Mouse (Mus musculus): ENCODE results near the gene Wrap73. TPM values are rescaled to one million over a fixed set of nuclear protein-coding genes. Genes with fewer than 3 reads are reported as not detected.
A peak's percentile ranks its signal among the peaks of the same experiment; 100 is the strongest.

Wrap73 gene
- polyA plus RNA-seq, 1 experiment from 2014 or later, result 47.2 TPM

- Histone ChIP-seq H3K9me3 (replicated peaks) (no peaks in the 10 kb centered on the region), H3K36me3 (no peaks in the 10 kb centered on the region), H3K4me1 (peaks cover 19% of the 10 kb centered on the region), H3K27ac (replicated peaks) (no peak overlapping the region), H3K4me3 (no peak overlapping the region), H3K27me3 (ENCODE audit: low read depth, poor library complexity, severe bottlenecking) (peaks cover 88% of the 10 kb centered on the region)
- WGBS, result 87% methylated on average over 9 of the region's 9 CpGs
- DNase-seq (ENCODE audit: low spot score), result no peak
Observed at GRCm38 (mm10) chr4:154119208-154119607, 23.0 kb upstream of the Wrap73 start.

- Histone ChIP-seq H3K27ac (replicated peaks) (no peak overlapping the region), H3K4me3 (no peak overlapping the region), H3K4me1 (peaks cover 13% of the 10 kb centered on the region), H3K36me3 (no peaks in the 10 kb centered on the region), H3K9me3 (replicated peaks) (no peaks in the 10 kb centered on the region), H3K27me3 (ENCODE audit: low read depth, poor library complexity, severe bottlenecking) (peaks cover 81% of the 10 kb centered on the region)
- DNase-seq (ENCODE audit: low spot score), result no peak
- WGBS, result 80% methylated on average over 11 of the region's 11 CpGs
Observed at GRCm38 (mm10) chr4:154121800-154122199, 20.4 kb upstream of the Wrap73 start.

- Histone ChIP-seq H3K9me3 (replicated peaks) (no peaks in the 10 kb centered on the region), H3K4me1 (peaks cover 13% of the 10 kb centered on the region), H3K36me3 (no peaks in the 10 kb centered on the region), H3K4me3 (no peak overlapping the region), H3K27ac (replicated peaks) (no peak overlapping the region), H3K27me3 (ENCODE audit: low read depth, poor library complexity, severe bottlenecking) (peaks cover 82% of the 10 kb centered on the region)
- 81% methylated on average over 7 of the region's 7 CpGs for WGBS
- no peak for DNase-seq (ENCODE audit: low spot score)
Observed at GRCm38 (mm10) chr4:154122374-154122773, 19.8 kb upstream of the Wrap73 start.

- WGBS, result 81% methylated on average over 6 of the region's 6 CpGs
- no peaks in the 10 kb centered on the region for H3K9me3 ChIP-seq (replicated peaks)
- H3K36me3 ChIP-seq, result no peaks in the 10 kb centered on the region
- H3K4me1 ChIP-seq, result peaks cover 9% of the 10 kb centered on the region
- H3K27ac ChIP-seq (replicated peaks), result no peak overlapping the region
- no peak for DNase-seq (ENCODE audit: low spot score)
- H3K27me3 ChIP-seq (ENCODE audit: low read depth, poor library complexity, severe bottlenecking), result peaks cover 78% of the 10 kb centered on the region
- no peak overlapping the region for H3K4me3 ChIP-seq
Observed at GRCm38 (mm10) chr4:154123553-154123952, 18.6 kb upstream of the Wrap73 start.

- Histone ChIP-seq H3K9me3 (replicated peaks) (no peaks in the 10 kb centered on the region), H3K27ac (replicated peaks) (no peak overlapping the region), H3K4me1 (no peaks in the 10 kb centered on the region), H3K4me3 (no peak overlapping the region), H3K36me3 (no peaks in the 10 kb centered on the region), H3K27me3 (ENCODE audit: low read depth, poor library complexity, severe bottlenecking) (peaks cover 81% of the 10 kb centered on the region)
- WGBS, result 76% methylated on average over 5 of the region's 5 CpGs
- DNase-seq (ENCODE audit: low spot score), result no peak
Observed at GRCm38 (mm10) chr4:154125202-154125601, 17.0 kb upstream of the Wrap73 start.

- 82% methylated on average over 3 of the region's 3 CpGs for WGBS
- H3K36me3 ChIP-seq, result no peaks in the 10 kb centered on the region
- no peaks in the 10 kb centered on the region for H3K9me3 ChIP-seq (replicated peaks)
- H3K4me1 ChIP-seq, result no peaks in the 10 kb centered on the region
- H3K4me3 ChIP-seq, result no peak overlapping the region
- DNase-seq (ENCODE audit: low spot score), result no peak
- no peak overlapping the region for H3K27ac ChIP-seq (replicated peaks)
- peaks cover 67% of the 10 kb centered on the region for H3K27me3 ChIP-seq (ENCODE audit: low read depth, poor library complexity, severe bottlenecking)
Observed at GRCm38 (mm10) chr4:154127273-154127672, 14.9 kb upstream of the Wrap73 start.

- Histone ChIP-seq H3K27me3 (ENCODE audit: low read depth, poor library complexity, severe bottlenecking) (peaks cover 61% of the 10 kb centered on the region), H3K9me3 (replicated peaks) (no peaks in the 10 kb centered on the region), H3K27ac (replicated peaks) (no peak overlapping the region), H3K36me3 (no peaks in the 10 kb centered on the region), H3K4me1 (no peaks in the 10 kb centered on the region), H3K4me3 (no peak overlapping the region)
- DNase-seq (ENCODE audit: low spot score), result no peak
Observed at GRCm38 (mm10) chr4:154129950-154130349, 12.2 kb upstream of the Wrap73 start.

- no peak for DNase-seq (ENCODE audit: low spot score)
- 85% methylated on average over 4 of the region's 4 CpGs for WGBS
- peaks cover 69% of the 10 kb centered on the region for H3K27me3 ChIP-seq (ENCODE audit: low read depth, poor library complexity, severe bottlenecking)
Observed at GRCm38 (mm10) chr4:154131894-154132293, 10.3 kb upstream of the Wrap73 start.

GRCm38 (mm10) chr4:154134803-154135202, 7.4 kb upstream of the Wrap73 start:
- H3K4me1 ChIP-seq, result peaks cover 7% of the 10 kb centered on the region
- H3K4me3 ChIP-seq, result no peak overlapping the region
- peaks cover 75% of the 10 kb centered on the region for H3K27me3 ChIP-seq (ENCODE audit: low read depth, poor library complexity, severe bottlenecking)
- no peak for DNase-seq (ENCODE audit: low spot score)
- H3K27ac ChIP-seq (replicated peaks), result no peak overlapping the region
- no peaks in the 10 kb centered on the region for H3K36me3 ChIP-seq
- WGBS, result 75% methylated on average over 4 of the region's 4 CpGs
- H3K9me3 ChIP-seq (replicated peaks), result no peaks in the 10 kb centered on the region

More at GRCm38 (mm10) chr4:154131894-154132293, 10.3 kb upstream of the Wrap73 start:
- Histone ChIP-seq H3K36me3 (no peaks in the 10 kb centered on the region), H3K9me3 (replicated peaks) (no peaks in the 10 kb centered on the region), H3K4me1 (no peaks in the 10 kb centered on the region), H3K4me3 (no peak overlapping the region), H3K27ac (replicated peaks) (no peak overlapping the region)

- peaks cover 92% of the 10 kb centered on the region for H3K27me3 ChIP-seq (ENCODE audit: low read depth, poor library complexity, severe bottlenecking)
- no peaks in the 10 kb centered on the region for H3K36me3 ChIP-seq
- H3K4me1 ChIP-seq, result peaks cover 27% of the 10 kb centered on the region
- no peak overlapping the region for H3K27ac ChIP-seq (replicated peaks)
- WGBS, result 69% methylated on average over 5 of the region's 5 CpGs
- no peak for DNase-seq (ENCODE audit: low spot score)
- no peaks in the 10 kb centered on the region for H3K9me3 ChIP-seq (replicated peaks)
- no peak overlapping the region for H3K4me3 ChIP-seq
Observed at GRCm38 (mm10) chr4:154137139-154137538, 5.0 kb upstream of the Wrap73 start.

- peaks cover 40% of the 10 kb centered on the region for H3K4me1 ChIP-seq
- no peak for DNase-seq (ENCODE audit: low spot score)
- H3K9me3 ChIP-seq (replicated peaks), result no peaks in the 10 kb centered on the region
- H3K4me3 ChIP-seq, result peak overlapping the region; percentile 63
- under 1% methylated on average over 53 of the region's 59 CpGs for WGBS
- H3K36me3 ChIP-seq, result no peaks in the 10 kb centered on the region
- H3K27me3 ChIP-seq (ENCODE audit: low read depth, poor library complexity, severe bottlenecking), result peaks cover 87% of the 10 kb centered on the region
- peak overlapping the region; percentile 72 for H3K27ac ChIP-seq (replicated peaks)
Observed at GRCm38 (mm10) chr4:154139671-154140181, 2.4 kb upstream of the Wrap73 start.

GRCm38 (mm10) chr4:154140182-154140212, 2.2 kb upstream of the Wrap73 start, which contains the start of gene Trp73:
Gene Trp73 (minus strand): TSS chr4:154140208.
- peak within 1 kb of the TSS; percentile 63 for H3K4me3 ChIP-seq
- H3K9me3 ChIP-seq (replicated peaks), result no peaks in the 10 kb centered on the region
- no peak for DNase-seq (ENCODE audit: low spot score)
- H3K36me3 ChIP-seq, result no peaks in the 10 kb centered on the region
- WGBS, result 0% methylated on average over 2 of the region's 4 CpGs
- peak within 1 kb of the TSS; percentile 72 for H3K27ac ChIP-seq (replicated peaks)
- H3K27me3 ChIP-seq (ENCODE audit: low read depth, poor library complexity, severe bottlenecking), result peaks cover 84% of the 10 kb centered on the region
- H3K4me1 ChIP-seq, result peaks cover 40% of the 10 kb centered on the region

- no peaks in the 10 kb centered on the region for H3K9me3 ChIP-seq (replicated peaks)
- DNase-seq (ENCODE audit: low spot score), result peak; percentile 59
- peaks cover 40% of the 10 kb centered on the region for H3K4me1 ChIP-seq
- H3K27me3 ChIP-seq (ENCODE audit: low read depth, poor library complexity, severe bottlenecking), result peaks cover 80% of the 10 kb centered on the region
- peak overlapping the region; percentile 72 for H3K27ac ChIP-seq (replicated peaks)
- 3% methylated on average over 46 of the region's 46 CpGs for WGBS
- peaks cover 3% of the 10 kb centered on the region; the same call in 1 of the 2 replicates for H3K36me3 ChIP-seq
- H3K4me3 ChIP-seq, result peak overlapping the region; percentile 63
Observed at GRCm38 (mm10) chr4:154140213-154141008, 1.8 kb upstream of the Wrap73 start.

All from midbrain, embryonic 10.5 days (tissue).